Mouse (Mus musculus) E14TG2a.4 (cell line): ENCODE results near the gene Immp2l.

Experiments used
- CTCF ChIP-seq: conservative IDR thresholded peaks from 2 replicates; pipeline ENCODE4 v1.5.1; 2014; ENCODE audit warnings: low read length
- NANOG ChIP-seq: IDR thresholded peaks from 2 replicates; pipeline ENCODE4 v1.6.1; 2014; ENCODE audit warnings: borderline replicate concordance, low read length, mixed read lengths
- POU5F1 ChIP-seq: IDR thresholded peaks from 2 replicates; pipeline ENCODE4 v1.6.1; 2014; ENCODE audit warnings: low read length, borderline replicate concordance

DNA sequence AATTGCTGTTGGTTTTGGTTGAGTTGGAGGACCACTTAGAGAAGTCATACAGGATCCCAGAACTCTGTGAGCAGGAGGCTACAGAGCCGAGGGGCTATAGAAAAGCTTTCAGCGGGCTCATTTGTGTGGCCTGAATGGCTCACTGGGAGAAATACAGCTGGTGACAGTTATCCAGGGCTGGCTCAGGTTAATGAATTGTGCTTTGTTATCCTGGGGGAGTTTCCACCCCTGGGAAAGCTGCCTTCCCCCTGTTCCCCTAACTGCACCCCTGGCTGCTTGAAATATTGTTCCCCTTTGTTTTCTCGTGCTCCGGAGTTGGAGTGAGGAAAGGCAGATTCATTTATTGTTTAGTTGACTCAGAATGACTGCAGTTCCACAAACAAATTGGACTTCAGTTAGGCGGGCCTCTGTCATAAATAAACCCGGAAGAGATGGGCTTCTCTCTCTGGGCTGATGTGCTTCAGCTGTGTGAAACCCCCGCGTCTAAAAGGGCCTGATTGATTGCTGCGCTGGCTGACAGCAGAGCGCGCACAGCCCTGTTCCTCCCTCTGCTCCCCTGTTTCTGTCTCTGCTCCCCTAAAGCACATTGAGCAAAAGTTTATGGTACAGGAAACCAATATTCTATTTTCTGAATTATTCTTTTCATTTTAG lies 291.0 kb downstream of the Immp2l start:
- no peak for TF ChIP-seq CTCF
- TF ChIP-seq POU5F1, result no peak
- no peak for TF ChIP-seq NANOG
